In genomic region chr3:142321930-142322329, GRCm38 (mm10) we compare ENCODE assay signal across 9 mouse cellular contexts.
DNase-seq lines count a peak whose midpoint lies in the region; ATAC-seq lines count a peak whose summit lies in the region.
"Had no signal": no experiment of that assay in that cellular context is flagged by ENCODE, and none has a peak within 500 bp of the region (broad histone marks: within the 10 kb centered on the region; RNA-seq: fewer than 3 reads in every experiment).

No protein-coding gene starts in this region.

- peak overlapping the region; percentile 59 for H3K27ac ChIP-seq in heart, embryonic 16.5 days (ENCODE audit: low read length)
- H3K27ac ChIP-seq in limb, embryonic 10.5 days: no peak overlapping the region
- H3K27ac ChIP-seq: neural tube, embryonic 13.5 days had no signal

- H3K9me3 ChIP-seq in heart, embryonic 16.5 days (replicated peaks; ENCODE audit: control insufficient read depth, low read length): no peaks in the 10 kb centered on the region
- no peaks in the 10 kb centered on the region for H3K9me3 ChIP-seq in limb, embryonic 10.5 days (replicated peaks)
- H3K9me3 ChIP-seq: neural tube, embryonic 13.5 days had no signal

- no peaks in the 10 kb centered on the region for H3K27me3 ChIP-seq in heart, embryonic 16.5 days (ENCODE audit: control insufficient read depth, insufficient read depth, low read length)
- no peaks in the 10 kb centered on the region for H3K27me3 ChIP-seq in limb, embryonic 10.5 days (ENCODE audit: low read depth, poor library complexity, severe bottlenecking)
- H3K27me3 ChIP-seq: neural tube, embryonic 13.5 days had no signal

- peaks cover 26% of the 10 kb centered on the region for H3K4me1 ChIP-seq in heart, embryonic 16.5 days (ENCODE audit: control insufficient read depth, insufficient read depth, low read length)
- no peaks in the 10 kb centered on the region for H3K4me1 ChIP-seq in limb, embryonic 10.5 days

- no peaks in the 10 kb centered on the region for H3K36me3 ChIP-seq in heart, embryonic 16.5 days (ENCODE audit: control insufficient read depth, insufficient read depth)
- no peaks in the 10 kb centered on the region for H3K36me3 ChIP-seq in limb, embryonic 10.5 days
- H3K36me3 ChIP-seq: neural tube, embryonic 13.5 days had no signal

- WGBS in heart, embryonic 16.5 days: 35% methylated on average over 6 of the region's 6 CpGs
- WGBS in limb, embryonic 10.5 days: 88% methylated on average over 6 of the region's 6 CpGs

- ATAC-seq in heart, embryonic 16.5 days (replicated peaks; ENCODE audit: extremely low read depth, insufficient read depth, low FRiP score): peak; percentile 82

- no peak overlapping the region for H3K9ac ChIP-seq in heart, embryonic 16.5 days (ENCODE audit: low read length)
- H3K9ac ChIP-seq: neural tube, embryonic 13.5 days had no signal

- peak; percentile 36 for DNase-seq in layer of hippocampus, adult 11-12 months (ENCODE audit: low spot score)
- DNase-seq in layer of hippocampus, adult 18-20 months (ENCODE audit: low spot score in 2 of 2): no peak
- peak; percentile 40 for DNase-seq in brain, adult 2 months (ENCODE audit: low read depth, low spot score)
- DNase-seq in lung, adult 18-20 months: peak; percentile 48 to 49
- no peak for DNase-seq in limb, embryonic 10.5 days (ENCODE audit: low spot score)
- DNase-seq in thymus, adult 18-20 months: no peak
- no peak for DNase-seq in embryo, embryonic 9.5 days (ENCODE audit: extremely low spot score)

- no peak overlapping the region for H3K4me3 ChIP-seq in heart, embryonic 16.5 days (ENCODE audit: low read length)
- no peak overlapping the region for H3K4me3 ChIP-seq in limb, embryonic 10.5 days
- H3K4me3 ChIP-seq: neural tube, embryonic 13.5 days had no signal

- H3K4me2 ChIP-seq in heart, embryonic 16.5 days (ENCODE audit: low read depth, low read length): peak overlapping the region; percentile 22
- H3K4me2 ChIP-seq: neural tube, embryonic 13.5 days had no signal

Comparison
In these comparisons a context has a peak if more than half of its experiments do, and no peak if none do; other contexts are left out.
1. DNase-seq: peak in layer of hippocampus, adult 11-12 months (single experiment), brain, adult 2 months (single experiment) and lung, adult 18-20 months (2 of 2); none in layer of hippocampus, adult 18-20 months (0 of 2), limb, embryonic 10.5 days (single experiment), thymus, adult 18-20 months (0 of 2) and embryo, embryonic 9.5 days (single experiment).